Mouse (Mus musculus): Measurements from ENCODE around the gene Slc17a3. TPM values are rescaled to one million over a fixed set of nuclear protein-coding genes. Genes with fewer than 3 reads are reported as not detected.

The Slc17a3 gene
- total RNA-seq (2021) = under 1 TPM; 0.23 to 0.56 TPM
- long read RNA-seq, experiment 1, partial matches to known transcripts = 1 of 3 reads
- long read RNA-seq, experiment 1, other reads (novel, unspliced or antisense) = 2 of 3 reads
- long read RNA-seq, experiment 2 = 0 reads

- DNase-seq = no peak
These were observed at the start of gene Slc17a3 for GRCm38 (mm10) chr13:23839308-23839707. TSS of gene Slc17a3 (plus strand) at chr13:23839434.

- DNase-seq = peak; percentile 39 to 66
These were observed 46.7 kb upstream of the Slc17a3 start for GRCm38 (mm10) chr13:23792520-23792919.

- no peak for DNase-seq
These were observed 39.8 kb upstream of the Slc17a3 start for GRCm38 (mm10) chr13:23799405-23799804.

GRCm38 (mm10) chr13:23804532-23804931 is 34.7 kb upstream of the Slc17a3 start:
- no peak for DNase-seq

- no peak for DNase-seq
These were observed 32.7 kb upstream of the Slc17a3 start, which contains the start of gene Slc17a2 for GRCm38 (mm10) chr13:23806422-23807052. TSS of gene Slc17a2 (plus strand) at chr13:23806993.

GRCm38 (mm10) chr13:23816148-23816547 is 23.1 kb upstream of the Slc17a3 start:
- peak in 1 of 2 experiments; percentile 18 for DNase-seq

DNA sequence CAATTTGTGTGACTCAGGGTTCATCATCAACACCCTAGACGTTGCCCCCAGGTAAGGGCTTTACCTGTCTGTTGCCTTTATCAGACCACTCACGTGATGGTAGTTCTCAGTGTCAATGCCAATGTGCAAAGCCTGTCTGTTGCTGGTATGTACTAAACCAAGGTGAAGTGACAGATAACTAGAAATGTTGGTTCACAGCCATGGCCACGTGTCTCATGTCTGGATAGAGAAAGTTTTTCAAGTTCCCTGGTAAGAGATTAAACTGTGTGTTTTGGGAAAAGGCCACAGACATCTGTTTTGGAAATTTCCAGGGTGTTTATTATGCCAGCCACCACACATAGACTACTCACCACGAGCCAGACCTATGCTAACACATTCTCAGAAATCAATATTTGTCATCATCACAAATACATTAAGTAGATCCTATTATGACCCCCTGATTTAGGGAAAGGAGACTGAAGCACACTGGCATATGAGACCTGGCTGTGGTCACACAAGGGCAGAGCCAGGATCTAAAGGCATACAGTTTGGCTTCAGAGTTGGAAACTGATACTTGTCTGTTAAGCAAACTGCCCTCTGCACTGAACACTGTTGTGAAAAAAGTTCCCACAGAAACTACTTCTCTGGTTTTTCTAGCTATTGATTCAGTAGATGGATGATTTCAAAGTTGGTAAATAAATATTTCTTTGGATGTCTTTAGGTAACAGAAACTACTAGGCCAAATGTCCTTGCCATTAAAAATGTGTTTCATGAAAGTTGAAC is 18.9 kb upstream of the Slc17a3 start:
- no peak for DNase-seq

- DNase-seq = no peak
These were observed 17.0 kb upstream of the Slc17a3 start for GRCm38 (mm10) chr13:23822213-23822612.

- DNase-seq = no peak
These were observed 12.6 kb upstream of the Slc17a3 start for GRCm38 (mm10) chr13:23826606-23827005.

GRCm38 (mm10) chr13:23833053-23833452 is 6.2 kb upstream of the Slc17a3 start:
- DNase-seq = peak; percentile 41 to 59

DNA sequence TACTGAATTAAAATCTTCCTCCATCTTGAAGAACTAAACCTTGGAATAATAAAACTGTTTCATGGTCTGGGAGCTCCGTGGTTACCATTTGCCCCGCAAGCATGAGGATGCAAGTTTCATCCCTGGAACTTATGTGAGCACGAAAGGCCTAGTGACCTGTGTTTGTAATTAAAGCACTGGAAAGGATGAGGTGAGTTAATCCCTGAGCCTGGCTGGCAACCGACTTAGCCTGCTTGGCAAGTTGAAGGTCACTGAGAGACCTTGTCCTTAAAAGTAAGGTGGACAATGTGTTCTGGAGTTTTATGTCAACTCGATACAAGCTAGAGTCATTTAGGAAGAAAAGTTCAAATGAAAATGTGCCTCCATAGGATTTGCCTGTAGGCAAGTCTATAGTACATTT is 4.4 kb upstream of the Slc17a3 start:
- peak in 1 of 2 experiments; percentile 13 for DNase-seq

DNA sequence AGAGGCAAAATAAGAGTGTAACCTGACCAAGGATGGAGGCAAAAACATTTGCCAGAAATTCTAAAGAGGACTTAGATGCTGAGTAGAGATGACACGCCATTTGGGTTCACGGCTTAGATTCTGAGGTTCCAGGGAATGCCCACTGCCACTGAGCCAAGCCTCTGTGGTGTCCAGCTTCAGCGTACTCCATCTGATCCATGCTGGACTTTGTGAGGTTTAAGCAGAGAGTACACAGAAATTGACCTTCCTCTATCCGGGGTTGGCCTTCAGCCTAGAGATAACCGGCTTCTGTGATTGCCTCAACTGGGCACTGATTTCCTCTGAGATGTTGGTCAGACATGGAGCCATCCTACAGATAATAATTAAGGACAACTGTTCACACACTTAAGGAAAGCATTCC is 2.6 kb upstream of the Slc17a3 start:
- DNase-seq = peak; percentile 36 to 48

DNA sequence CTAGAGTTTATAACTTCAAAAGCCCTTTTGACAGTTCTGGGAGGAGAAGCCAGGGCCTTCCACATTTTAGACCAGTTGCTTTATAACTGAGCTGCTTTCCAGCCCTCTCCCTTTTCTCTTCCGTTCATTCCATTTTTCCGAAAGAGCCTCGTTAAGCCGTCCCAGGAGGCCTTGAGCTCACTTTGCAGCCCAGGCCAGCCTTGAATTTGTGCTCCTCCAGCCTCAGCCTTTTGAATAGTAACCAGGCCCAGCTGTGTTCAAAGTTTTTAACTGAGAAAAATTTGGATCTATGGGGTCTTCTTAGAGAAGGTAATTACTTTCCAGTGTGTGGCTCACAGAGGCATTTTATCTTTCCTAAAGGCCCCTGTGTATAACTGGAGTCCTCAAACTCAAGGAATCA is 6.6 kb downstream of the Slc17a3 start:
- no peak for DNase-seq

- DNase-seq = no peak
These were observed 10.1 kb downstream of the Slc17a3 start for GRCm38 (mm10) chr13:23849299-23849698.

GRCm38 (mm10) chr13:23856401-23856800 is 17.2 kb downstream of the Slc17a3 start:
- no peak for DNase-seq

- no peak for DNase-seq
These were observed 22.6 kb downstream of the Slc17a3 start for GRCm38 (mm10) chr13:23861815-23862214.

GRCm38 (mm10) chr13:23864711-23865110 is 25.5 kb downstream of the Slc17a3 start:
- DNase-seq = no peak

GRCm38 (mm10) chr13:23866086-23866710 is 27.0 kb downstream of the Slc17a3 start:
- DNase-seq = no peak

- DNase-seq = no peak
These were observed 27.8 kb downstream of the Slc17a3 start for GRCm38 (mm10) chr13:23867000-23867399.

GRCm38 (mm10) chr13:23867405-23867804 is 28.2 kb downstream of the Slc17a3 start, which contains the start of gene Slc17a1:
TSS of gene Slc17a1 (plus strand) at chr13:23867750.
- no peak for DNase-seq

GRCm38 (mm10) chr13:23868790-23869533 is 29.7 kb downstream of the Slc17a3 start:
- DNase-seq = no peak

- no peak for DNase-seq
These were observed 30.8 kb downstream of the Slc17a3 start for GRCm38 (mm10) chr13:23869996-23870395.
